Mouse (Mus musculus) neural tube, embryonic 14.5 days (tissue): ENCODE data around the gene Vps37d. TPM values are rescaled to one million over a fixed set of nuclear protein-coding genes. Genes with fewer than 3 reads are reported as not detected.

Experiments used
- ATAC-seq: fragments of 200-750 bp; cut with Nextera tagmentation; 2 replicates; pipeline ENCODE4 v1.8.0; 2017; ENCODE audit warnings: low read depth, mild to moderate bottlenecking, moderate TSS enrichment, moderate library complexity
- H3K27ac ChIP-seq: fragments of 300-500 bp; sonication (generic); 2 replicates; pipeline ENCODE4 v1.5.1; 2014; ENCODE audit warnings: low read depth, mild to moderate bottlenecking, control low read depth, low read length, moderate library complexity, mixed read lengths
- H3K27me3 ChIP-seq: fragments of 300-500 bp; sonication (generic); 2 replicates; pipeline ENCODE4 v1.6.1; 2014; ENCODE audit warnings: low read length; ENCODE audit not compliant: control insufficient read depth, insufficient read depth
- H3K36me3 ChIP-seq: fragments of 300-500 bp; sonication (generic); 2 replicates; pipeline ENCODE4 v1.6.1; 2014; ENCODE audit warnings: low read length, mixed read lengths; ENCODE audit not compliant: control insufficient read depth, insufficient read depth
- H3K4me1 ChIP-seq: fragments of 300-500 bp; sonication (generic); 2 replicates; pipeline ENCODE4 v1.6.1; 2014; ENCODE audit warnings: low read length; ENCODE audit not compliant: control insufficient read depth, insufficient read depth
- H3K4me2 ChIP-seq: fragments of 300-500 bp; sonication (generic); 2 replicates; pipeline ENCODE4 v1.6.1; 2014; ENCODE audit warnings: mild to moderate bottlenecking, low read depth, low read length, control low read depth
- H3K4me3 ChIP-seq: fragments of 300-500 bp; sonication (generic); 2 replicates; pipeline ENCODE4 v1.5.1; 2014; ENCODE audit warnings: low read depth, low read length, control low read depth, mixed read lengths
- H3K9ac ChIP-seq: fragments of 300-500 bp; sonication (generic); replicated peaks from 2 replicates; pipeline ENCODE4 v1.6.1; 2014; ENCODE audit warnings: low read depth, mild to moderate bottlenecking, control low read depth, low read length, mixed read lengths
- H3K9me3 ChIP-seq: fragments of 300-500 bp; sonication (generic); 2 replicates; pipeline ENCODE4 v1.6.1; 2016; ENCODE audit warnings: low read length; ENCODE audit not compliant: control insufficient read depth
- whole genome bisulfite sequencing: fragments of 180-500 bp; shearing (Covaris S2); extraction: QIAGEN DNeasy Blood & Tissue Kit; methylation state at CpG from one replicate; pipeline ENCODE4 v1.1.7; 2014; 5-methylcytosine and 5-hydroxymethylcytosine counted together
- polyA plus RNA-seq: library from polyadenylated mRNA; unstranded; fragments of >200 nt; fragmentation: Nextera tagmentation; extraction: Ambion mirVana; gene quantifications from 2 replicates; pipeline ENCODE4 v1.2.1, GENCODE M21; 2014

Vps37d gene
- 26.9 and 28.8 TPM in 2 replicates for polyA plus RNA-seq

DNA sequence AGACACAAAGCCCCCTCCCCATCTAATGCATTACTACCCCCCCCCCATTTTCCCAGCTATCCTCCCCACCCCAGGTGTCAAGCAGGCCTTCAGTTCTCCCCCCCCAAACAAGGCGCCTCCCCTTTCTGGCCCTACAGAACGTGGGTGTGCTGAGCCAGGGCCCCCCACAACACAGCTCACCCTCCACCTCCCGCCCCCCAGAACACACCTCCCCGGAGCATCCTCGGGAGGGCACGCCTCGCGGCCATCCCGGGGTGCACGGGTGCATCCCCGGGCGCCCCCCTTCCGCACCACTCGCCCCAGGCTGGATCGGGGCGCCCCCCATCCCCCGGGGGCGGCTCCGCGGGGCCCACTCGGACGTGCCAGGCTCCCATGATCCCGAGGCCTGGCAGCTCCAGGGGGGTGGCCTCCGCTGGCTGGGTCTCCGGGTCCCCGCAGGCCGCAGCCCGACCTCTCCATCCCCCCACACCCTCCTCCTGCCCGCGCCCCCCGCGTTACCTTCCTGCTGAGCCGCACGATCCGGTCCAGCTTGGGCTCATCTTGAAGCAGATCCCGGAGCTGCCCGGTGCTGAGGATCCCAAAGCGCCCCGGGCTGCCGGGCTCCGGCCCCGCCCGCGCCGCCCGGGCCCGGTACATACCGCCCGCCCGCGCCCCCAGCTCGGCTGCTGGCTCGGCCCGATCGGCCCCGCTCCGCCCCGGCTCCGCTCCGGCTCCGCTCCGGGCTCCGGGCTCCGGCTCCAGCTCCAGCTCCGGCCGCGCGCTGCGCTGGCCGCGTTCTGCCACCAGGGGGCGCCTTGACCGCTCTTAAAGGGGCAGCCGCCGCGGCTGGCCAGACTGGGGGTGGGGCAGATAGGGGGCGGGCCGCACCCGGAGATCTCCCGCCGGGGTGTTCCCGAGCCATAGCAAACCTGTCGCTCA lies at the start of gene Vps37d:
TSS of gene Vps37d (minus strand) at position 703 of the 918 bp plus-strand sequence.
- Histone ChIP-seq H3K4me1 (peaks cover 12% of the 10 kb centered on the region), H3K9me3 (no peaks in the 10 kb centered on the region), H3K4me2 (peak within 1 kb of the TSS; percentile 77), H3K4me3 (peak within 1 kb of the TSS; percentile 96), H3K27ac (peak within 1 kb of the TSS; percentile 88), H3K36me3 (peaks cover 8% of the 10 kb centered on the region), H3K27me3 (no peaks in the 10 kb centered on the region), H3K9ac (peak within 1 kb of the TSS; percentile 99)
- ATAC-seq = peak; percentile 86
- WGBS = 1% methylated on average over 52 of the region's 83 CpGs

GRCm38 (mm10) chr5:135127669-135128068 lies 49.6 kb upstream of the Vps37d start:
- Histone ChIP-seq H3K4me2 (no peak overlapping the region), H3K9me3 (no peaks in the 10 kb centered on the region), H3K4me3 (no peak overlapping the region), H3K27me3 (peaks cover 3% of the 10 kb centered on the region; the same call in 1 of the 2 replicates), H3K27ac (no peak overlapping the region), H3K36me3 (no peaks in the 10 kb centered on the region), H3K4me1 (no peaks in the 10 kb centered on the region), H3K9ac (no peak overlapping the region)
- WGBS = 82% methylated on average over 6 of the region's 6 CpGs
- no peak for ATAC-seq

GRCm38 (mm10) chr5:135126121-135126520 lies 48.1 kb upstream of the Vps37d start:
- H3K9ac ChIP-seq = no peak overlapping the region
- 75% methylated on average over 6 of the region's 6 CpGs for WGBS
- ATAC-seq = no peak

GRCm38 (mm10) chr5:135120753-135121152 lies 42.7 kb upstream of the Vps37d start:
- no peak for ATAC-seq

More at GRCm38 (mm10) chr5:135126121-135126520, 48.1 kb upstream of the Vps37d start:
- Histone ChIP-seq H3K9me3 (no peaks in the 10 kb centered on the region), H3K27me3 (no peaks in the 10 kb centered on the region), H3K27ac (no peak overlapping the region), H3K36me3 (no peaks in the 10 kb centered on the region), H3K4me2 (no peak overlapping the region), H3K4me1 (no peaks in the 10 kb centered on the region), H3K4me3 (no peak overlapping the region)

DNA sequence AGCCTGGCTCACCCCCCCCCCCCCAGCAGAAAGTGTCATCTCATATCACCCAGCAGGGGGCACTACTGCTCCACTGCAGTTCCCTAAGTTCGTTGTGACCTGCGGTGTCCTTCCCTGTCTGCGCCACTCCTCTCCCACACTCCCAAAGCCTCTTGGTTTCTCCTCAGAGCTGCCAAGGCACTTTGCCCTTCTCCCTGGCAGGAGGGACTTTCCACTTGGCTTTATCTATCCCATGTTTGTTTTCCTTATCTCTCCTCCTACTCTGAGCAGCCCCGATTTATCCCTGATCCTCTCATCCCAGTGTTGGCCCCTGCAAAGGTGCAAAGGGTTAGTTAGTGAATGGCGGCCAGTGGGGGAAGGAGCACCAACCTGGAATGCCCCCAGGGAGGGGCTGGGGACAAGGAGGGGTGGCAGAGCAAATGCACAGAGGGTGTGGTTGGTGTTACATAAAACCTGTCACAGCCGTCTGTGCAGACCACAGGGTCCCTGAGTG lies 40.6 kb upstream of the Vps37d start:
- ATAC-seq = no peak
- no peaks in the 10 kb centered on the region for H3K9me3 ChIP-seq
- no peak overlapping the region for H3K4me2 ChIP-seq
- no peaks in the 10 kb centered on the region for H3K27me3 ChIP-seq
- H3K4me1 ChIP-seq = no peaks in the 10 kb centered on the region
- H3K36me3 ChIP-seq = no peaks in the 10 kb centered on the region
- no peak overlapping the region for H3K27ac ChIP-seq
- 32% methylated on average over 6 of the region's 6 CpGs for WGBS
- H3K4me3 ChIP-seq = no peak overlapping the region
- H3K9ac ChIP-seq = no peak overlapping the region

More at GRCm38 (mm10) chr5:135120753-135121152, 42.7 kb upstream of the Vps37d start:
- no peaks in the 10 kb centered on the region for H3K36me3 ChIP-seq
- no peak overlapping the region for H3K4me3 ChIP-seq
- H3K9me3 ChIP-seq = no peaks in the 10 kb centered on the region
- H3K27ac ChIP-seq = no peak overlapping the region
- no peaks in the 10 kb centered on the region for H3K27me3 ChIP-seq
- no peak overlapping the region for H3K9ac ChIP-seq
- no peak overlapping the region for H3K4me2 ChIP-seq
- WGBS = 59% methylated on average over 4 of the region's 4 CpGs
- H3K4me1 ChIP-seq = no peaks in the 10 kb centered on the region

- H3K27ac ChIP-seq = no peak overlapping the region
- H3K4me2 ChIP-seq = no peak overlapping the region
- no peak overlapping the region for H3K4me3 ChIP-seq
- no peak for ATAC-seq
- no peaks in the 10 kb centered on the region for H3K36me3 ChIP-seq
- no peaks in the 10 kb centered on the region for H3K9me3 ChIP-seq
- H3K27me3 ChIP-seq = no peaks in the 10 kb centered on the region
- H3K9ac ChIP-seq = no peak overlapping the region
- 86% methylated on average over 8 of the region's 8 CpGs for WGBS
- no peaks in the 10 kb centered on the region for H3K4me1 ChIP-seq
Observed at GRCm38 (mm10) chr5:135115241-135115640, 37.2 kb upstream of the Vps37d start.

- no peak for ATAC-seq
- H3K27ac ChIP-seq = no peak overlapping the region
- 86% methylated on average over 12 of the region's 12 CpGs for WGBS
- H3K9ac ChIP-seq = no peak overlapping the region
- peaks cover 4% of the 10 kb centered on the region for H3K27me3 ChIP-seq
- H3K9me3 ChIP-seq = no peaks in the 10 kb centered on the region
- no peaks in the 10 kb centered on the region for H3K4me1 ChIP-seq
- no peak overlapping the region for H3K4me2 ChIP-seq
- H3K36me3 ChIP-seq = no peaks in the 10 kb centered on the region
- no peak overlapping the region for H3K4me3 ChIP-seq
Observed at GRCm38 (mm10) chr5:135113782-135114181, 35.7 kb upstream of the Vps37d start.

DNA sequence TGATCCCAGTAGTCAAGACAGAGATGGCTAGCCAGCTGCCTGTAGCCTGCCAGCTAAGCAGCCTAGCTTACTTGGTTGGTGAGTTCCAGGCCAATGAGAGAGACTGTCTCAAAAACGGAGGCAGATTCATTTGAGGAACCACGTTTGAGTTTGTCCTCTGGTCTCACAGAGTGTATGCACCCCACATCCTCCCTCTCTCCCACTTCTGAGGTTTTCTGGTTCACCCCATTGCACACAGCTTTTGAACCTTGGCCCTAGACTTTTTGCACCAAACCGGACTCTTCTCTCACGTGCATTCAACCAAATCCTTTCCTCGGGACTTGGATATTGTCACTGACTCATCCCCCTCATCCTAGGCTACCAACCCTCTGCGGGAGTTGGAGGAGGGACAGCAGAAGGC lies 31.9 kb upstream of the Vps37d start:
- peaks cover 19% of the 10 kb centered on the region for H3K27me3 ChIP-seq

GRCm38 (mm10) chr5:135109426-135109825 lies 31.4 kb upstream of the Vps37d start:
- Histone ChIP-seq H3K9ac (no peak overlapping the region), H3K36me3 (no peaks in the 10 kb centered on the region), H3K4me1 (peaks cover 5% of the 10 kb centered on the region; the same call in 1 of the 2 replicates), H3K4me2 (no peak overlapping the region), H3K27me3 (peaks cover 19% of the 10 kb centered on the region), H3K9me3 (no peaks in the 10 kb centered on the region), H3K4me3 (no peak overlapping the region), H3K27ac (no peak overlapping the region)
- no peak for ATAC-seq
- WGBS = 88% methylated on average over 3 of the region's 3 CpGs

More for the DNA sequence above, 31.9 kb upstream of the Vps37d start:
- 73% methylated on average over 6 of the region's 6 CpGs for WGBS
- H3K9me3 ChIP-seq = no peaks in the 10 kb centered on the region
- no peak for ATAC-seq
- H3K9ac ChIP-seq = no peak overlapping the region
- no peak overlapping the region for H3K27ac ChIP-seq
- H3K36me3 ChIP-seq = no peaks in the 10 kb centered on the region
- H3K4me3 ChIP-seq = no peak overlapping the region
- peaks cover 5% of the 10 kb centered on the region; the same call in 1 of the 2 replicates for H3K4me1 ChIP-seq
- H3K4me2 ChIP-seq = no peak overlapping the region
